Mouse (Mus musculus) intestine, embryonic 16.5 days (tissue): ENCODE data around the gene Nudt10. TPM values are rescaled to one million over a fixed set of nuclear protein-coding genes. Genes with fewer than 3 reads are reported as not detected.
"Not testable (repeated sequence)": the region's sequence is repeated elsewhere in the genome, so short reads cannot be mapped to it uniquely, and the experiment has no call there.

ENCODE experiments used
- ATAC-seq: fragments of 200-750 bp; cut with Nextera tagmentation; 2 replicates; pipeline ENCODE4 v1.8.0; 2017; ENCODE audit warnings: moderate TSS enrichment, moderate library complexity
- H3K27ac ChIP-seq: fragments of 300-500 bp; sonication (generic); 2 replicates; pipeline ENCODE4 v1.5.1; 2014; ENCODE audit warnings: mild to moderate bottlenecking, low read length
- H3K27me3 ChIP-seq: fragments of 300-500 bp; sonication (generic); replicated peaks from 2 replicates; pipeline ENCODE4 v1.6.1; 2014; ENCODE audit warnings: low read length, control low read depth, mixed read lengths; ENCODE audit not compliant: control insufficient read depth, insufficient read depth
- H3K36me3 ChIP-seq: fragments of 300-500 bp; sonication (generic); 2 replicates; pipeline ENCODE4 v1.6.1; 2014; ENCODE audit warnings: low read length, control low read depth; ENCODE audit not compliant: control insufficient read depth, insufficient read depth
- H3K4me1 ChIP-seq: fragments of 300-500 bp; sonication (generic); 2 replicates; pipeline ENCODE4 v1.6.1; 2014; ENCODE audit warnings: low read length, control low read depth, mixed read lengths; ENCODE audit not compliant: control insufficient read depth, insufficient read depth
- H3K4me2 ChIP-seq: fragments of 300-500 bp; sonication (generic); 2 replicates; pipeline ENCODE4 v1.6.1; 2014; ENCODE audit warnings: low read depth, low read length, control low read depth
- H3K4me3 ChIP-seq: fragments of 300-500 bp; sonication (generic); 2 replicates; pipeline ENCODE4 v1.5.1; 2014; ENCODE audit warnings: mild to moderate bottlenecking, low read length
- H3K9ac ChIP-seq: fragments of 300-500 bp; sonication (generic); 2 replicates; pipeline ENCODE4 v1.6.1; 2014; ENCODE audit warnings: low read depth, low read length
- H3K9me3 ChIP-seq: fragments of 300-500 bp; sonication (generic); 2 replicates; pipeline ENCODE4 v1.6.1; 2016; ENCODE audit warnings: low read length, control low read depth; ENCODE audit not compliant: control insufficient read depth
- WGBS: fragments of 180-500 bp; shearing (Covaris S2); extraction: QIAGEN DNeasy Blood & Tissue Kit; methylation state at CpG from one replicate; pipeline ENCODE4 v1.1.7; 2014; 5-methylcytosine and 5-hydroxymethylcytosine counted together
- polyA plus RNA-seq: library from polyadenylated mRNA; unstranded; fragments of >200 nt; fragmentation: Nextera tagmentation; extraction: Ambion mirVana; gene quantifications from 2 replicates; pipeline ENCODE4 v1.2.1, GENCODE M21; 2015

Gene Nudt10
- 2.7 and 2.8 TPM in 2 replicates for polyA plus RNA-seq

GRCm38 (mm10) chrX:6172823-6173640 is at the start of gene Nudt10:
Gene Nudt10, minus strand, starts transcription at chrX:6173015.
- not testable (repeated sequence) for H3K27me3 ChIP-seq, H3K9ac ChIP-seq, H3K9me3 ChIP-seq, H3K27ac ChIP-seq, H3K4me1 ChIP-seq, H3K36me3 ChIP-seq
- Histone ChIP-seq H3K4me3 (peak within 1 kb of the TSS; percentile 28), H3K4me2 (peak within 1 kb of the TSS; percentile 38)
- ATAC-seq = peak; percentile 91
- 1% methylated on average over 12 of the region's 116 CpGs for WGBS

- 9% methylated on average over 11 of the region's 64 CpGs for WGBS
- not testable (repeated sequence) for H3K4me1 ChIP-seq, H3K9me3 ChIP-seq, H3K36me3 ChIP-seq, H3K27me3 ChIP-seq, H3K9ac ChIP-seq, H3K27ac ChIP-seq
- Histone ChIP-seq H3K4me3 (peak overlapping the region; percentile 28), H3K4me2 (peak overlapping the region; percentile 38)
- ATAC-seq = peak; percentile 74
Observed at GRCm38 (mm10) chrX:6172136-6172822, 536 bp downstream of the Nudt10 start.

DNA sequence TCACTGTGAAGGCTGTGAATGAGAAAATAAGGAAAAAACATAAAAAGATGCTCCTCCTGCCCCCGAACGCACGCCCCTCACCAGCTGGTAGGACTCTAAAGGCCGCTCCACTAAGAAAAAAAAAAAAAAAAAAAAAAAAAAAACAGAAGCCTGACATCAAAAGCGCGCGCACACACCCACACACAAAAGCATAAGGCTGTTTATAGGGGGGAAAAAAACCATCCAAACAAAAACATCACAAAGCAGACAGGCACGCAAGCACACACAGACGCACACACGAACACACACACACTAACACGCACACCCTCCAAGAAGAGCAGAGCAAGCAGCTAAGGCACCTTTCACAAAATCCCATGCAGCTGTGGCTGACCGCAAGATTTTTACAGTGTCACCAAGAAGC is 1.1 kb downstream of the Nudt10 start:
- Histone ChIP-seq H3K4me1 (no peaks in the 10 kb centered on the region), H3K4me3 (peak overlapping the region; percentile 28), H3K9me3 (no peaks in the 10 kb centered on the region), H3K27me3 (no peaks in the 10 kb centered on the region), H3K36me3 (no peaks in the 10 kb centered on the region), H3K27ac (no peak overlapping the region), H3K9ac (no peak overlapping the region), H3K4me2 (peak overlapping the region; percentile 38)
- ATAC-seq = no peak
- WGBS = 14% methylated on average over 11 of the region's 12 CpGs

Other genes with a start within 250 kb of the Nudt10 start
- 1.5 and 1.9 TPM in 2 replicates for gene Nudt11, start 125.6 kb downstream of the Nudt10 start, polyA plus RNA-seq
- not detected in 2 replicates for gene AU022751, start 89.6 kb downstream of the Nudt10 start, polyA plus RNA-seq
- 0.05 TPM in 1 of 2 replicates, not detected in the other for gene Bmp15, start 147.7 kb upstream of the Nudt10 start, polyA plus RNA-seq
- 1.3 and 1.4 TPM in 2 replicates for gene Shroom4, start 226.8 kb upstream of the Nudt10 start, polyA plus RNA-seq